Mouse (Mus musculus): Measurements from ENCODE around the gene Kcna2.

DNA sequence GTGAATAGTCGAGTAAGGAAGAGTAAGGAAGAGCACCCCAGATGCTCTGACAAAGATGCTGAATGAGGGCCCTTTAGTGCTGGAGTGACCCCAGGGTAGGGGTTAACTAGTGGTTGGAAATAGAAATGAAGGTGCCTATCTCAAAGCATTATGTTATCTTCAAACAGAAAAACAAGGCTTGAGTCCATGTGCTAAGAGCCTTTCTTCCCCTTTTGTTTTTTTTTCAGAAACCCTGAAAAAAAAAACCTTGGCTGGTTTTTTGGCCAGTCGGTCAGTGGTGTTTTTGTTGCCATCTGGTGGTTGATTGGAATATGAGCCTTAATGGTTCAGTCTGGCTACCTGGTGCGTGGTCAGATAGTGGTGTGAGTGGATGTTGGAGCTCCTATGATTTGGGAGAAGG is 19.7 kb upstream of the Kcna2 start:
- TF ChIP-seq CTCF (IDR thresholded peaks at IDR 0.05; ENCODE audit: low read depth, low read length) (no peak), POLR2A (IDR thresholded peaks at IDR 0.05; ENCODE audit: extremely low read depth, insufficient read depth, low read length) (no peak)

All from liver, adult 2 months (tissue).